Mouse (Mus musculus) brown adipose tissue, adult 24 weeks (tissue): ENCODE data around the gene Lca5. TPM values are rescaled to one million over a fixed set of nuclear protein-coding genes. Genes with fewer than 3 reads are reported as not detected.

ENCODE experiments used
- H3K27ac ChIP-seq: fragments of 200-500 bp; replicated peaks from 2 replicates; pipeline ENCODE4 v1.5.1; 2012; ENCODE audit warnings: low read depth, mild to moderate bottlenecking, low read length
- H3K4me1 ChIP-seq: fragments of 200-500 bp; 2 replicates; pipeline ENCODE4 v1.6.1; 2012; ENCODE audit warnings: low read length, mixed read lengths; ENCODE audit not compliant: control insufficient read depth, insufficient read depth, insufficient read length
- H3K4me3 ChIP-seq: fragments of 200-500 bp; 2 replicates; pipeline ENCODE4 v1.5.1; 2012; ENCODE audit warnings: low read depth, mild to moderate bottlenecking, low read length, moderate library complexity; ENCODE audit not compliant: insufficient read depth
- polyA plus RNA-seq: library from polyadenylated mRNA; stranded (reverse); fragments of >200 nt; gene quantifications from 2 replicates; pipeline ENCODE4 v1.2.4, GENCODE M21; 2012; ENCODE audit not compliant: missing spikeins, insufficient read depth, insufficient read length

Lca5 gene
- polyA plus RNA-seq, 1 experiment, result 1.5 TPM

- H3K4me3 ChIP-seq, result no peak overlapping the region
- no peaks in the 10 kb centered on the region for H3K4me1 ChIP-seq
- H3K27ac ChIP-seq, result no peak overlapping the region
Measured at GRCm38 (mm10) chr9:83418965-83419364, 22.0 kb downstream of the Lca5 start.

- H3K4me3 ChIP-seq, result no peak overlapping the region
- H3K27ac ChIP-seq, result no peak overlapping the region
- H3K4me1 ChIP-seq, result no peaks in the 10 kb centered on the region
Measured at GRCm38 (mm10) chr9:83413046-83413445, 27.9 kb downstream of the Lca5 start.

- Histone ChIP-seq H3K4me3 (no peak overlapping the region), H3K27ac (no peak overlapping the region), H3K4me1 (no peaks in the 10 kb centered on the region)
Measured at GRCm38 (mm10) chr9:83405150-83405549, 35.8 kb downstream of the Lca5 start.

- Histone ChIP-seq H3K4me1 (no peaks in the 10 kb centered on the region), H3K4me3 (no peak overlapping the region), H3K27ac (no peak overlapping the region)
Measured at GRCm38 (mm10) chr9:83400783-83401182, 40.1 kb downstream of the Lca5 start.

- no peak overlapping the region for H3K4me3 ChIP-seq
- H3K4me1 ChIP-seq, result no peaks in the 10 kb centered on the region
- H3K27ac ChIP-seq, result no peak overlapping the region
Measured at GRCm38 (mm10) chr9:83399414-83399813, 41.5 kb downstream of the Lca5 start.

- no peak overlapping the region for H3K27ac ChIP-seq
- H3K4me3 ChIP-seq, result no peak overlapping the region
- H3K4me1 ChIP-seq, result no peaks in the 10 kb centered on the region
Measured at GRCm38 (mm10) chr9:83398260-83398659, 42.7 kb downstream of the Lca5 start.

GRCm38 (mm10) chr9:83395456-83395855 lies 45.5 kb downstream of the Lca5 start:
- Histone ChIP-seq H3K4me3 (no peak overlapping the region), H3K4me1 (no peaks in the 10 kb centered on the region), H3K27ac (no peak overlapping the region)

GRCm38 (mm10) chr9:83391996-83392395 lies 48.9 kb downstream of the Lca5 start:
- H3K4me3 ChIP-seq, result no peak overlapping the region
- H3K4me1 ChIP-seq, result no peaks in the 10 kb centered on the region
- no peak overlapping the region for H3K27ac ChIP-seq

- Histone ChIP-seq H3K27ac (no peak overlapping the region), H3K4me3 (no peak overlapping the region), H3K4me1 (no peaks in the 10 kb centered on the region)
Measured at GRCm38 (mm10) chr9:83389570-83389969, 51.4 kb downstream of the Lca5 start.

GRCm38 (mm10) chr9:83386264-83386855 lies 54.6 kb downstream of the Lca5 start:
- no peak overlapping the region for H3K4me3 ChIP-seq
- H3K27ac ChIP-seq, result no peak overlapping the region
- no peaks in the 10 kb centered on the region for H3K4me1 ChIP-seq

- no peak overlapping the region for H3K4me3 ChIP-seq
- H3K4me1 ChIP-seq, result no peaks in the 10 kb centered on the region
- no peak overlapping the region for H3K27ac ChIP-seq
Measured at GRCm38 (mm10) chr9:83385301-83385700, 55.6 kb downstream of the Lca5 start.

GRCm38 (mm10) chr9:83383235-83383634 lies 57.7 kb downstream of the Lca5 start:
- Histone ChIP-seq H3K27ac (no peak overlapping the region), H3K4me3 (no peak overlapping the region)

GRCm38 (mm10) chr9:83382775-83383174 lies 58.2 kb downstream of the Lca5 start:
- Histone ChIP-seq H3K27ac (no peak overlapping the region), H3K4me1 (no peaks in the 10 kb centered on the region), H3K4me3 (no peak overlapping the region)

More at GRCm38 (mm10) chr9:83383235-83383634, 57.7 kb downstream of the Lca5 start:
- no peaks in the 10 kb centered on the region for H3K4me1 ChIP-seq

- no peaks in the 10 kb centered on the region for H3K4me1 ChIP-seq
- no peak overlapping the region for H3K27ac ChIP-seq
- no peak overlapping the region for H3K4me3 ChIP-seq
Measured at GRCm38 (mm10) chr9:83381317-83381716, 59.6 kb downstream of the Lca5 start.

GRCm38 (mm10) chr9:83379661-83380060 lies 61.3 kb downstream of the Lca5 start:
- Histone ChIP-seq H3K4me3 (no peak overlapping the region), H3K27ac (no peak overlapping the region), H3K4me1 (no peaks in the 10 kb centered on the region)

GRCm38 (mm10) chr9:83377132-83377531 lies 63.8 kb downstream of the Lca5 start:
- Histone ChIP-seq H3K27ac (no peak overlapping the region), H3K4me3 (no peak overlapping the region), H3K4me1 (no peaks in the 10 kb centered on the region)
